Mouse (Mus musculus): ENCODE data around the gene Iqcg.

The Iqcg gene

GRCm38 (mm10) chr16:33053141-33053540 is 2.9 kb downstream of the Iqcg start:
- no peak for DNase-seq (ENCODE audit: extremely low spot score, low read depth, low spot score)

GRCm38 (mm10) chr16:33049809-33050208 is 6.2 kb downstream of the Iqcg start:
- DNase-seq (ENCODE audit: extremely low spot score, low read depth, low spot score): no peak

- no peak for DNase-seq (ENCODE audit: extremely low spot score, low read depth, low spot score)
Observed at GRCm38 (mm10) chr16:33048686-33049085, 7.3 kb downstream of the Iqcg start.

GRCm38 (mm10) chr16:33048004-33048403 is 8.0 kb downstream of the Iqcg start:
- DNase-seq (ENCODE audit: extremely low spot score, low read depth, low spot score): no peak

GRCm38 (mm10) chr16:33043268-33043667 is 12.8 kb downstream of the Iqcg start:
- no peak for DNase-seq (ENCODE audit: extremely low spot score, low read depth, low spot score)

- DNase-seq (ENCODE audit: extremely low spot score, low read depth, low spot score): no peak
Observed at GRCm38 (mm10) chr16:33042682-33043081, 13.3 kb downstream of the Iqcg start.

- no peak for DNase-seq (ENCODE audit: extremely low spot score, low read depth, low spot score)
Observed at GRCm38 (mm10) chr16:33036006-33036405, 20.0 kb downstream of the Iqcg start.

- DNase-seq (ENCODE audit: extremely low spot score, low read depth, low spot score): no peak
Observed at GRCm38 (mm10) chr16:33026357-33026756, 29.7 kb downstream of the Iqcg start.

- no peak for DNase-seq (ENCODE audit: extremely low spot score, low read depth, low spot score)
Observed at GRCm38 (mm10) chr16:33024456-33025104, 31.4 kb downstream of the Iqcg start.

- DNase-seq (ENCODE audit: extremely low spot score, low read depth, low spot score): peak; percentile 58
Observed at GRCm38 (mm10) chr16:33023750-33024149, 32.3 kb downstream of the Iqcg start.

- no peak for DNase-seq (ENCODE audit: extremely low spot score, low read depth, low spot score)
Observed at GRCm38 (mm10) chr16:33021381-33021780, 34.6 kb downstream of the Iqcg start.

- no peak for DNase-seq (ENCODE audit: extremely low spot score, low read depth, low spot score)
Observed at GRCm38 (mm10) chr16:33019117-33019770, 36.8 kb downstream of the Iqcg start.

GRCm38 (mm10) chr16:33017677-33018349 is 38.2 kb downstream of the Iqcg start:
- no peak for DNase-seq (ENCODE audit: extremely low spot score, low read depth, low spot score)

GRCm38 (mm10) chr16:33015986-33016385 is 40.0 kb downstream of the Iqcg start:
- DNase-seq (ENCODE audit: extremely low spot score, low read depth, low spot score): no peak

GRCm38 (mm10) chr16:33015396-33015907 is 40.6 kb downstream of the Iqcg start:
- no peak for DNase-seq (ENCODE audit: extremely low spot score, low read depth, low spot score)

- no peak for DNase-seq (ENCODE audit: extremely low spot score, low read depth, low spot score)
Observed at GRCm38 (mm10) chr16:33014921-33015320, 41.1 kb downstream of the Iqcg start.

GRCm38 (mm10) chr16:33013801-33014200 is 42.2 kb downstream of the Iqcg start:
- no peak for DNase-seq (ENCODE audit: extremely low spot score, low read depth, low spot score)

GRCm38 (mm10) chr16:33010166-33010565 is 45.9 kb downstream of the Iqcg start:
- DNase-seq (ENCODE audit: extremely low spot score, low read depth, low spot score): no peak

- DNase-seq (ENCODE audit: extremely low spot score, low read depth, low spot score): no peak
Observed at GRCm38 (mm10) chr16:33007436-33007835, 48.6 kb downstream of the Iqcg start.

GRCm38 (mm10) chr16:33006888-33007287 is 49.1 kb downstream of the Iqcg start:
- no peak for DNase-seq (ENCODE audit: extremely low spot score, low read depth, low spot score)

- no peak for DNase-seq (ENCODE audit: extremely low spot score, low read depth, low spot score)
Observed at GRCm38 (mm10) chr16:33005216-33005615, 50.8 kb downstream of the Iqcg start.

- DNase-seq (ENCODE audit: extremely low spot score, low read depth, low spot score): no peak
Observed at GRCm38 (mm10) chr16:32992158-32992557, 63.9 kb downstream of the Iqcg start.

Measured in hindlimb bud, embryonic 11.5 days (tissue).